Mouse (Mus musculus): Measurements from ENCODE around the gene Ednrb.

Gene Ednrb

DNA sequence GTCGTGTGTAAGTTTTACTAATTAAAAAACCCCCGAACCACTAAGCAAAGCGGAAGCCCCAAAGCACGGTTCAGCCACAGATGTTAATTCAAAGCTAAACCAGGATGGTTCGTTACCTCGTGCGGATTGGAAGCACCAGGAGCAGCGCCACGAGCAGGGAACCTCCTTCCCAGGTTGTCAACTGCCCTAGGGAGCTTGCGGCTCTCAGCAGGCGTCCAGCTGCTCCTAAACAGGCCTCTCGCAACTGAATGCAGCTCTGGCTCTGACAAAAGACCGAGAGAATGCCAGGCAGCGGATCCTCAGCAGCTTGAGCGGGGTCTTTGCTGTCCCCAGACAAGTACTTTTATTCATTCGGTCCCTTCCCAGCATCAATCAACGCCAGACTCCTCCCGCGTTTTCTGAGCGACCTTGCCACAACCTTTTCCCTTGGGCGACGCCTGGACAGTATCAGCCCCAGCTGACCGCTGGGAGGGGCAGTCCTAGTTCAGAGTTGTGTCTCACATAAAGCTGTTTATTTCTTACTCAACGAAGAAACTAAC is at the start of gene Ednrb:
Gene Ednrb (minus strand): TSS at position 392 of the 539 bp plus-strand sequence.
- DNase-seq (ENCODE audit: low spot score in 2 of 2), result peak in 1 of 2 experiments; percentile 16

DNA sequence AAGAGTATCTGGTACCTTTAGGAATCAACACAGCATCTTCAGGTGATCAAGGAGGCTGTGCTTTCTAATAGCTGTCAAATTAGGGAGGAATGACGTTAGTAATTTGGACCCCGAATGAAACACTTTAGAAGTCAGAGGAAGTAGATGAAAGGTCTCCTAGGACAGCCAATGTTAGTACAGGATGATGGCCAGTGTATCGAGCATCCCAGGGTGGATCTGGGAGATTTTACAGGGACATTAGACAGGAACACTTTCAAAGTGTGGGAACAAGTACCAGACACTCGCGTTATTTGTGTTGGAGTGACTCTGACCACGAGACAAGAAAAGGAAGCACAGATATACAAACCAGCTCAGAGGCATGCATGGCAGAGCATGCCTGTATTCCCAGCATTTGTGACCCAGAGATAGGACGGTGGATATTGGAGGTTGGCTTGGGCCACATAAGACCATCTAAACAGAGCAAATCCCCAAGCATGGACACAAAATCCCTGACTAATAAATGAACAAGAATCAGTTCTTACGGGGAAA is 48.3 kb upstream of the Ednrb start:
- DNase-seq (ENCODE audit: low spot score in 2 of 2), result no peak

DNA sequence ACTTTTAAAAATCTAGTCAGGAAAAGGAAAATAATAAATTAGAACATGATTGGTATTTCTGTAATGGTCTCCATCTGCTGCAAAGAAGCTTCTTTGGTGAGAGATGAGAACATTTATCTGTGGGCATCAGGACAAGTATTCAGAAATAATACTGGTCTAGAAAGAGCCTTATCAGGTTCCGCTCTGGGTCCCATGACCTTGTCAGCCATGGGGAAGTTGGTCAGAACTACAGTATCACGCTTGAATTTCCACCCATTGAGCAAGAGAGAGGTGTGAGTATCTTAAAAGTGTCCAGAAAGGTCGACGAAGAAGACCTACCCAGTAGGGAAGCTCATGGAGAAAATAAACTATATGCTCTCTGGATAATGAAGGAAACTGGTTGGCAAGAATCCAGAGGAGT is 46.6 kb upstream of the Ednrb start:
- no peak for DNase-seq (ENCODE audit: low spot score in 2 of 2)

DNA sequence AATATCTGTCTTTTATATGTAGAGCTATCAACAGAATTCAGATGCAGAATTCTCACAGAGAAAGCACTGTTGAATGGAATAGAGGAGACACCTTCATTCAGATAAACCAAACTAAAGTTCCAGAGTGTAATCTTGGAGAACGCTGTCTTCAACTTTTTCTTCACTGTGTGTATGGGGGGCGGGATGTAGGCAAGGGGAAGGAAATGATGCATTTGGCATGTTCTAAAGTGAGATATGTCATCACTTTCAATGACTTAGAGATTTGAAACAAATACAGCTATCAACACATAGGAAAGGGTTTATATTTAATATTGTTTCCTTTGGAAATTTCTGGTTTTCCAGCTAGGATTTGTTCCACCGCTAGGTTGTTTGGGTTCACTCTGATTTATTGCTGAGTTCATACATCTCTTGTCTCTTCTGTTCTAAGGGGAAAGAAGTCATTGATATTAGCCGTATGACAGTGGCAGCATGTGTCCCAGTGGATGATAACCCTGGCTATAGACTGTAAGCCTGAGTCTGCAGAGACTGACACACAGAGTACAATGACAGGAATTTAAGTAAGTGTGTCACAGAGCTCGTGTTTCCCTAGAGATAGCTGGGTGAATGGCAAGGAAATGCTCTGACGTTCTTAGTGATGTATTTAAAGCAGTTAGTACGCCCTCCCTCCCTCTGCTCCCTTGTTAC is 40.8 kb upstream of the Ednrb start:
- DNase-seq (ENCODE audit: low spot score in 2 of 2), result no peak

DNA sequence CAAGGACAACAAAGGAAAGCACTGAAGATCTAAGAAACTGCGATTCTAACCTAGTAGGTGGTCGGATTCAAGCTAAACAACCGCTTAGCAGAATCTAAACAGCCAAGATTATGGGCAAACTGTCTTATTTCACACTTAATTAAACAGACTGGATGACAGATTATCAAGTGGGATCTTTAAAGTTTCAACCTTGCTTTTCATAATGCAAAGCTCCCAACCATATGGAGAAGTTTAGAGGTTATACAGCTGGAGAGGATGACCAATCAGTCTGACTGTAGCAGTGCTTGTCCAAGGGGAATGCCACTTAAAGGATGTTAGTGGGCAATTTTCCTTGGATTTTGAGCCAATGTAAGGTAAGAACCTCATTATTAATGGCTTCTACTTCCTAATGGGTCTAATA is 38.7 kb upstream of the Ednrb start:
- no peak for DNase-seq (ENCODE audit: low spot score in 2 of 2)

DNA sequence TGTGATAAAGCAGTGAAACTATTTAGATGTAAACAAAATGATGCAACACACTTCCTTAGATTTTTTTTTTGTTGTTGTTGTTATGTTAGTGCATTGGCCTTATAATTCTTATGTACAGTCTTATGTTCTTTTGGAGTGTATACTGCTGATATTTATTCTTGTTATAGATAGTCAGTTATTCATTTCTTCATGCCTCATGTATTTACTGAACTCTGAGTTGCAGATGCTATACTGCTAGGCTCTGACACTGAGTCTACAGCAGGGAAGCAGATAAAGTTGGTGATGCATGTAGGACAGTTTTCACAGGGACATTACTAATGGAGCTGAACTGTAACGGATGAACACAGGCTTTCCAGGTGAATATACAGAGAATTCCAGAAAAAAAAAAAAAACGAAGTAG is 32.9 kb upstream of the Ednrb start:
- no peak for DNase-seq (ENCODE audit: low spot score in 2 of 2)

DNA sequence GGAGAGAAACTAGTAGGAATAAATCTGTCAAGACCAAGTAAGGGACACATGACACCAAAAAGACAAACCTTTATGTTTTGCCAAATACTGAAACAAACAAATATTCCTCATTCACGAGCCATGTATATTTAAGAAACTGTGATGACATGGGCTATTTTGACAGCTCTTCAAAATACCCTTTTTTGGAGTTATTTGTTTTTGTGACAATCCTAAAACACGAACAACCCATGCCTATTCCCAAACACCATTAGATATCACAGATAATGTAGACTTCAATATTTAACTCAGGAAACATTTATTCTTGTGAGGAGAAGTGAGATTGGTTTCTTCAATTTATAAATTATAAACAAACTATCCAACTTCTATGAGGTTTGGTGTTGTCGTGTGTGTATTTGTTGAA is 32.4 kb upstream of the Ednrb start:
- no peak for DNase-seq (ENCODE audit: low spot score in 2 of 2)

DNA sequence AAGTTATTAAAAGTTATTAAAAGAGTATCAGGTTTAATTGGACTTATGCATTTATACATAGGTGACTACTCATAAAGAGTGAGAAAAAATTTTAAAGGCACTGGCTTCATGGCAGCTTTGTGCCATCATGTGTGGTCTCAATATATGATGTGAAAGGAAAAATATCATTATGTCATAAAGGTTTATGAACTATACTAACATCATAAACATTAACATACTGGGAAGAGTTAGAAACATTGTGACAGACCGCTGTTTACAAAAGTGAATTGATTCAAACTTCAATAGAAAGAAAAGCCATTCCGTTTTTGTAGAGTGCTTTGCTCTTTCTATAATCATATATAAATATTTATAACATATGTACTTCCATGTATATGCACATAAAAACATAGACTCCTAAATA is 22.4 kb upstream of the Ednrb start:
- no peak for DNase-seq (ENCODE audit: low spot score in 2 of 2)

DNA sequence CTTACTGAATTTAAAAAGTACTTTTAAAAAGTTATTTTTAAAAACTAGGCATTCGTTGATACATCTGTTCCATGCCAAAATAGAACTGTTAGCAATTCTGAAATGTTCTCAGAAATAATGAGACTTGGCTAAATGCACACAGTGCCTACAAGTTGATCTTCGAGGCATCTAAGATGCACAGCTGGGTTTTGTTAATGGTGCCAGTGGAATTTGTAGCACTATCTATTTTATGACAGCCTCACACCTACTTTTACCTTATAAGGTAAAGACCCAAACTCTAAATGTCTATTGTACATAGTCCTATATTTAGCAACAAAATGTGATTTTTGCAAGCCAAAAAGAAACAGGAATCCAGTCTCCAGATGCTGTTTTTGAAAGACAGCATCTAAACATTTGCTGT is 21.0 kb upstream of the Ednrb start:
- DNase-seq (ENCODE audit: low spot score in 2 of 2), result no peak

DNA sequence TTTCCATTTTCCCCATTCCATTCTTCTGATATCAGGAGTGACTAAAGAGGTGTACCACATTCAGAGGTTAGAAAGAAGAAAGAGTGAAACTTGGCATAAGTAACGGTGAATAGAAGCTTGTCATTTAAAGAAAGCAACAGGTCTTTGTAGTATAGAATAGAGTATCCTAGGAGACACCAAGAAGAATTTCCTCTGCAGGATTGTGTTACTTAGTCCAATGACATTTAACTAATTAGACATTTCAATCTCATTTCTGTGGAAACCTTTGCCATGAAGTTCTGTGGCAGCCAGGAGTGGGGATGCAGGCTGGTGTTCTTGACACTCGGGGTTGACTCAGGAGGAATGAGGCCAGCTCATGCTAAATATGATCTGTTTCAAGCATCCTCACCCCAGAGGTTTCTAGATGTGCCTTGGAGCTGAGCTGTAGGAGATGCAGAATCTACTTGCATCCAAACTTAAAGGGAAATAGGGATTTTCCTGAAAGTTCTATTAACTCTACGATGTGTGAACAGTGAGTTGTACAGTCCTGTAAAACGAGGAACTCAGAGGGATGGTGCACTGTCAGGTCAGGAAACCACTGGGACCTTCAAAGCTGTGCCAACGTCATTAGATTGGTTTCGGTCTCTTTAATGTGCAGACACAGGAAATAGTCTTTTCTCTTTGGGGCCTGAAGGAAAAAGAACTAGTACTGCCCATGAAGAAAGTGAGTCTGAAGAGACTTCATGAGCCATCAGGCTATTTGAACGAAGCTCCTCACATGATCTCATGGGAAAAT is 6.1 kb upstream of the Ednrb start:
- no peak for DNase-seq (ENCODE audit: low spot score in 2 of 2)

DNA sequence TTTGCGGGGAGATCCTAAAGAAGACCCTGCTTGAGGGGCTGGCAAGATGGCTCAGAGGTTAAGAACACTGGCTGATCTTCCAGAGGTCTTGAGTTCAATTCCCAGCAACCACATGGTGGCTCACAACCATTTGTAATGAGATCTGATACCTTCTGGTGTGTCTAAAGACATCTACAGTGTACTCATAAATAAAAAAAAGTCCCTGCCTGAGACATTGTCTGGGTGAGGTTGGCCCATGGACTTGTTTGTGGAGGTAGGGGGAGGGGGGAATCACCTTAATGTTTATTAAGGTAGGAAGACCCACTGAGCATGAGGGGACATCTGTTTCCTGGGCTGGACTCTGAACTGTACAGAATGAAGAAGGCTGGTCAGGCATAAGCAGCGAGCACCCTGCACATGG is 1.5 kb upstream of the Ednrb start:
- no peak for DNase-seq (ENCODE audit: low spot score in 2 of 2)

DNA sequence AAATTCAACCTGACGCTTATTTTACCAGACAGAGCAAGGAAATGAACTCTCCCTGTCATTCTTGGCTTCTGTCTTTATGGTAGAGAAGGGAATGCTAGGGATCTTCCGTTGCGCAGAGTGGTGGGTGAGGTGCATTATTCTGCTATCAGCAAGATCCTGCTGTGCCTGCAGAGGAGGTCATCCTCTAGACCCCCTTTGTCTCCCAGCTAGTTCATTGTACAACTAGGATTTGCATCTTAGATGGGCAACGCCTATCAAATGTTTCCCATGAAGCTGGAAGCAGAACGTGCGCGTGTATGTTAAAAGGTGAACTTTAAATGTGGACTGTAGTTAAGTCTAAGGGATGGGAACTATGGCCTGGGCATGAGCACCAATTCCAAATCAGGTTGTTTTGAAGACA is 742 bp upstream of the Ednrb start:
- DNase-seq (ENCODE audit: low spot score in 2 of 2), result no peak

DNA sequence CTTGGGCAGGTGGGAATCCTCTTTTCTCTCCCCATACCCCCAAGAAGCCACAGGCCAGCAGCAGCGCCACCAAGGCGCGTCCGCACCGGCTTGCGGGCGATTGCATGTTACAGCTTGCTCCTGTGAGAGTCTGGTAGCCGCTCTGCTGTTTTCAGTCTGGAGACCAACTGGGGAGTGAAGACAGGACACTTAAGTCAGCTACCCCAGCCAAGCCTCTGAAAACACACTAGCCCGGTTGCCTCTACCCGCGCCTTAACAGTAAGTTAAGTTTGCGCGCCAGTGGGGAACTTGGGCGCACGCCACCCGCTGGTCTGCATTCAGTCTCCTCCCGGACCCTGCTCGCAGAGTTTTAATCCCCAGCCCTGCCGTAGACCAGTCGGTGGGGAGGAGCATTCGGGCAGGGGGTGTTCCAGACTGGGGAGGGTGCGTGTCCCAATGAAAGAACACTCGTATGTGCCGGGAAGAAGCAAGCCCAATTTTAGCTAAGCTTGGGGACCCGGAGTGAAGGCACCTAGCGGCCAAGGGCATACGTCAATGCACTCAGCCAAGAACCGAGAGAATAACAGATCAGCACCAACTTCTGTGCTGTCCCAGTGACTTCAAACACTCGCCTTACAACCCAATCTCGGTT is 716 bp downstream of the Ednrb start:
- peak; percentile 30 for DNase-seq (ENCODE audit: low spot score in 2 of 2)

DNA sequence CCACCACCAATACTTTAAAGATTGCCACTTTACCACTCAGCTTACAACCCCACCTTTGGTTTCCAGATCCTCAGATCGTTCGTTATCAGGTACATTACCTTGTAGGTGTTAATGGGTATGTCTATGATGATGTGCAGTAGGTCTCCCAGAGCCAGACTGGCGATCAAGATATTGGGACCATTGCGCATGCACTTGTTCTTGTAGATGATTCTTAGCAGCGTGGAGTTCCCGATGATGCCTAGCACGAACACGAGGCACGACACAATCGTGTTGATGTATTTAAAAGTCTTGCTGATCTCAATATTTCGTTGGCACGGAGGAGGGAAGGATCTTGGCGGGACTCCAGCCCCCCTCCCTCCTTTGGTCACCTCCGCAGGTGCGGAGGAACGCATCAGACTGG is 1.3 kb downstream of the Ednrb start:
- DNase-seq (ENCODE audit: low spot score in 2 of 2), result no peak

DNA sequence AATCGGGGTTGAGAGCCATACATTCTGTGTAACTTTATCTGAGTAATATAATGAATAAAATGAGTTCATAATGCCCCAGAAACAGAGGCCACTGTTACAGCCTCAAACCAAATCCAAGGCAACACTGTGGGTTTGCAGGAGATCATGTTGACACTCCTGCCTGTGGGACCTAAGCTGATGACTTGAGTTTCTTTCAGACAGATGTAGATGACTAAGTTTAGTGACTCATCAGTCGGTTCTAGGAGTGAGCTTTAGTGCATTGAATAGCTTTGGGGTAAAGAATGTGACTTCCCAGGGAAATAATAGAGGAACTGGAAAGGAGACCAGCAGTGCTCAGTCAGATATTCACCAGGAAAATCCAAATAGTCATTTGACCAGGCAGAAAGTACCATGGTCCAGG is 3.8 kb downstream of the Ednrb start:
- no peak for DNase-seq (ENCODE audit: low spot score in 2 of 2)

DNA sequence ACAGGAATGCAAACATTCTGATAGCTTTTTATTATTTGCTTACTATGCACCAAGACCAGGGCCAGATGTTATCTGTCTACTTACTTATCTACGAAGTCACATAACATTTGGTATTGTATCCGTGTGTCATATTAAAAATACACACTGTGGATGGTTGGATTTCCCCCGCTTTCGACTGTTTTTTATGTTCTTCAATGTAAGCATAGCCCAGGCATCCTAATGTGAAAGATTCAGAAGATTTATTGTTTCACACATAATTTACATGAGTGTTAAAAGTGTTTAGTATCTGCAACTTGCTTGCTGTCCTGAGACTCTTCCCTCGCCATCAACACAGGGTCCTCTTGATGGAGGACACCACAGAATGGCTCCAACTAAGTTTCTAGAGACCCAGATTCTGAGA is 5.3 kb downstream of the Ednrb start:
- no peak for DNase-seq (ENCODE audit: low spot score in 2 of 2)

DNA sequence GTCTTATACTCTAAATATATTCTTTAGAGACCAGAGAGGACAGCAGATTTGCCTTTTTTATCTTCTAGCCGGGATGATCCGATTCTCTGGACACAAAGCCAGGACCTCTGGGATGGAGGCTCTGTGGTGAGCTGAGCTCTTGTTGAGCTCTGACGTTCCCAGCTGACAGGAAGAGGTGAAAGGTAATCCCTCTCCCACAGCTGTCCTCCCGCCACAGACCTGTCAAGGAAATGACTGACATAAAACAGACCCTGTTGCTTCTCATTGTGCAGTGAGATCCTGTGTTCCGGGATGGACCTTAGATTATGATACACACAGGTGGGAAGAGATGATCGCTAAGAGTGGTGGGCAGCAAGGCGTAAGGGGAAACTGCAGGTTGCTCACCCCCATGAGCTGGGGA is 9.6 kb downstream of the Ednrb start:
- DNase-seq (ENCODE audit: low spot score in 2 of 2), result no peak

DNA sequence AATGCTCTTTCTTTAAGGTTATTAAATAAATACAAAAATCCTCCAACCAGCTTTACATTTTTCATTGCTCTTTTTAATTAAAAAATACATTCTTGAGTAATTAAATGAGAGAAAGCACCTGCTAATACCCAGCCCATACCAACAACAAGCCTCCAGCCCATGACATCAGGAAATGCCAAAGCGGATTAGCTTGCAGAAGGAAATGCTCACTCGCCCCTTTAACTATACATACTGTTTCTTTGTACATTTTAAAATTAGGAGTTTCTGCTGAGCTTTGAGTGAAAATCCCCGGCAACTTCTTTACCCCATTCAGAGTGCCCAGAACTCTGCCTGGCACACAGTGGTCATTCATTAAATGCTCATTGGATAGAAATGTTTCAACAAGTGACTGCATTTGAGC is 10.1 kb downstream of the Ednrb start:
- DNase-seq (ENCODE audit: low spot score in 2 of 2), result no peak

DNA sequence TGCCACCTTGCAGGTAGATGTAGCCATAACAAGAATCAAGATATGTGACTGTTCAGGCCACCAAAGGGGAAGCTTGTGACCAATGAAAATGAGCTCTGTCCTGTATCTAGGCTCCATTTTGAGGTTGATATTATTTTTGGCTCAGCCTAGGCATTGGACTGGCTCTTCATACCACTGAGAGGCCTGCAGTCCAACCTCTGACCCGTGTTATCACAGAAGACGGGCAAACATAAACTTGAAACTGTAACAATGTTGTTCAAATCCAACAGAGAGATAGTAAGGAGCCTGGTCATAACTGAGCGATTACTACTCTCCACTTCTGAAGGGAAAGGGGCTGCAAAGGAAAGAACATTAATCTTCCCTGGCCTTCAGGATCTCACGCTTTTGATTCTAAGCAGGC is 11.7 kb downstream of the Ednrb start:
- DNase-seq (ENCODE audit: low spot score in 2 of 2), result no peak

DNA sequence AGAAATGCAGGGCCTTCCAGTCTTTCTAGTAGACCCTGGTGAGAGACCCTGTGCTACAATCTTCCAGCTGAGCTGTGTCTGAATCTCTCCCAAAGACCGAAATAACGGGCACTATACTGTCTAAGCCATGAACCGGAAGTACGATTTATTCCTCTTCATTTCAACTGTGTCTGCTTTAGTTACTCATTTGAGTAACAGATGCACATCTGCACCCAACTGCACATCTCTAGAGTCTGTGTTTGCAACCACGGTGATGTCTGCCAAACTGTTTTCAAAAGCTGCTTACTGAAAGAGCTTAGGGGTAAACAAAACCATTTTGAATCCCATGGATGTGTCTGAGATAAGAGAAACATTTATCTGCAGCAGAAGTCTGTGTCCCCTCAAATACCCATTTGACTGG is 13.2 kb downstream of the Ednrb start:
- no peak for DNase-seq (ENCODE audit: low spot score in 2 of 2)

DNA sequence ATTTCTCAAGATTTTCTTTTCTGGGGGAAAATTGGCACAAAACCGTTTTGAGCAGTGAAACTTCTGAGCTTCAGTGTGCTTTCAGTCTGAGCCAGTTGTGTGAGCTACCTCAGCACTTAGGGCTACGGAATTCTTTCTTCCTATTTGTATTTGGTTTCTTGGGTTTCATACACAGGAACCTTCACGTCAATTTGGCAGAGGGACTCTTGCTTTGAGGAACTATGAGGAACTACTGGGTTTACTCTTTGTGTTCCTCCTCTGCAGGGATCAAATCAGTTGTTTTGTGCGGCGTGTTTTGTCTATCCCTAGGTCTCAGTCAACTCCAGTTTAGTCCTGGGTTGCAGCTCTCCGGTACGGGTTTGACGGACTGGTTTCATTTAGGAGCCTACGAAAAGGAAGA is 17.9 kb downstream of the Ednrb start:
- DNase-seq (ENCODE audit: low spot score in 2 of 2), result no peak

DNA sequence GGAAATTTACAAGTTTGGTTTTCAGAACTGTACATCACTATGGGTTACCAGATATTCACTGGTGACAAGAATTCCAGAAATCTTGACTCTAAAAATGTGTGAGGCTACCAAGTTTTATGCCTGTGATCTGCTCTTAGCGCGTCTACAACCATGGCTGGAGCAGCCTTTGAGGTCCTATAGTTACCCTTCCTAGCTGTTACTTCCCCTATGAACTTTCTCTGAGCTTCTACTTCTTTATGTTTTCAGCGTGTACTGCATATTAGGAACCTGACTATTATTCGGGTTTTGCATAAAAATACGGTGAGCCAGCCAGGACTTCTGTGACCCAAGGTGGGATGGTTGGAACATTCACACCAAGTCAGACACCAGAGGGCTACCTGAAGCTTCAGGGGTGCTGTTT is 18.3 kb downstream of the Ednrb start:
- DNase-seq (ENCODE audit: low spot score in 2 of 2), result no peak

DNA sequence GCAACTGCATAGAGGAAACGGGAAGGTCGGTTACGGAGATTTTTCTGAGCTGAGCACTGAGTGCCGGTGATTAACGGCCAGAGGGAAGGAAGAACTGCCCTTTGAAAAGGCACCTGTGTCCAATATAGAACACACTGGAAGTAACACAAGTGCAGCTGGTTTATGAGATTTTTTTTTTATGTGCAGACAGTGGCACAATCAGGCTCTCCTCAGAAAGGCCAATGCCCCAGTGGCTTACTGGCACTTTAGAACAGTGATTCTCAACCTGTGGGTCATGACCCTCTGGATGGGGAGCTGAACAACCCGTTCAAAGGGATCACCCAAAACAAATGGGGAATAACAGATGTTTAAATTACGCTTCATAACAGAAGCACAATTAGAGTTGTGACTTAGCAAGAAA is 20.7 kb downstream of the Ednrb start:
- no peak for DNase-seq (ENCODE audit: low spot score in 2 of 2)

All from urinary bladder, postnatal 36 days (tissue).